Mouse (Mus musculus): ENCODE results near the gene Galnt17.

The Galnt17 gene

GRCm38 (mm10) chr5:131142606-131143005 lies 165.7 kb downstream of the Galnt17 start:
- DNase-seq (ENCODE audit: extremely low read depth, insufficient read length, low spot score): no peak

- no peak for DNase-seq (ENCODE audit: extremely low read depth, insufficient read length, low spot score)
Observed at GRCm38 (mm10) chr5:131134809-131135208, 173.5 kb downstream of the Galnt17 start.

- DNase-seq (ENCODE audit: extremely low read depth, insufficient read length, low spot score): no peak
Observed at GRCm38 (mm10) chr5:131120296-131120840, 187.9 kb downstream of the Galnt17 start.

GRCm38 (mm10) chr5:131119896-131120295 lies 188.4 kb downstream of the Galnt17 start:
- no peak for DNase-seq (ENCODE audit: extremely low read depth, insufficient read length, low spot score)

- no peak for DNase-seq (ENCODE audit: extremely low read depth, insufficient read length, low spot score)
Observed at GRCm38 (mm10) chr5:131117391-131118040, 190.8 kb downstream of the Galnt17 start.

GRCm38 (mm10) chr5:131113850-131114470 lies 194.3 kb downstream of the Galnt17 start:
- no peak for DNase-seq (ENCODE audit: extremely low read depth, insufficient read length, low spot score)

GRCm38 (mm10) chr5:131107188-131107587 lies 201.1 kb downstream of the Galnt17 start:
- DNase-seq (ENCODE audit: extremely low read depth, insufficient read length, low spot score): no peak

GRCm38 (mm10) chr5:131096824-131097223 lies 211.5 kb downstream of the Galnt17 start:
- no peak for DNase-seq (ENCODE audit: extremely low read depth, insufficient read length, low spot score)

- DNase-seq (ENCODE audit: extremely low read depth, insufficient read length, low spot score): no peak
Observed at GRCm38 (mm10) chr5:131095635-131096034, 212.7 kb downstream of the Galnt17 start.

- DNase-seq (ENCODE audit: extremely low read depth, insufficient read length, low spot score): no peak
Observed at GRCm38 (mm10) chr5:131094771-131095170, 213.5 kb downstream of the Galnt17 start.

- DNase-seq (ENCODE audit: extremely low read depth, insufficient read length, low spot score): no peak
Observed at GRCm38 (mm10) chr5:131094138-131094537, 214.2 kb downstream of the Galnt17 start.

- no peak for DNase-seq (ENCODE audit: extremely low read depth, insufficient read length, low spot score)
Observed at GRCm38 (mm10) chr5:131089876-131090275, 218.4 kb downstream of the Galnt17 start.

- no peak for DNase-seq (ENCODE audit: extremely low read depth, insufficient read length, low spot score)
Observed at GRCm38 (mm10) chr5:131088866-131089265, 219.4 kb downstream of the Galnt17 start.

- no peak for DNase-seq (ENCODE audit: extremely low read depth, insufficient read length, low spot score)
Observed at GRCm38 (mm10) chr5:131083072-131083657, 225.1 kb downstream of the Galnt17 start.

- no peak for DNase-seq (ENCODE audit: extremely low read depth, insufficient read length, low spot score)
Observed at GRCm38 (mm10) chr5:131077682-131078081, 230.6 kb downstream of the Galnt17 start.

GRCm38 (mm10) chr5:131075795-131076194 lies 232.5 kb downstream of the Galnt17 start:
- DNase-seq (ENCODE audit: extremely low read depth, insufficient read length, low spot score): no peak

GRCm38 (mm10) chr5:131074295-131074694 lies 234.0 kb downstream of the Galnt17 start:
- no peak for DNase-seq (ENCODE audit: extremely low read depth, insufficient read length, low spot score)

- no peak for DNase-seq (ENCODE audit: extremely low read depth, insufficient read length, low spot score)
Observed at GRCm38 (mm10) chr5:131065174-131065573, 243.1 kb downstream of the Galnt17 start.

- no peak for DNase-seq (ENCODE audit: extremely low read depth, insufficient read length, low spot score)
Observed at GRCm38 (mm10) chr5:131048505-131048904, 259.8 kb downstream of the Galnt17 start.

GRCm38 (mm10) chr5:131043130-131043529 lies 265.2 kb downstream of the Galnt17 start:
- DNase-seq (ENCODE audit: extremely low read depth, insufficient read length, low spot score): no peak

- DNase-seq (ENCODE audit: extremely low read depth, insufficient read length, low spot score): no peak
Observed at GRCm38 (mm10) chr5:131040441-131040840, 267.9 kb downstream of the Galnt17 start.
